8 mouse cellular contexts compared by ENCODE assay signal in the genomic region with DNA sequence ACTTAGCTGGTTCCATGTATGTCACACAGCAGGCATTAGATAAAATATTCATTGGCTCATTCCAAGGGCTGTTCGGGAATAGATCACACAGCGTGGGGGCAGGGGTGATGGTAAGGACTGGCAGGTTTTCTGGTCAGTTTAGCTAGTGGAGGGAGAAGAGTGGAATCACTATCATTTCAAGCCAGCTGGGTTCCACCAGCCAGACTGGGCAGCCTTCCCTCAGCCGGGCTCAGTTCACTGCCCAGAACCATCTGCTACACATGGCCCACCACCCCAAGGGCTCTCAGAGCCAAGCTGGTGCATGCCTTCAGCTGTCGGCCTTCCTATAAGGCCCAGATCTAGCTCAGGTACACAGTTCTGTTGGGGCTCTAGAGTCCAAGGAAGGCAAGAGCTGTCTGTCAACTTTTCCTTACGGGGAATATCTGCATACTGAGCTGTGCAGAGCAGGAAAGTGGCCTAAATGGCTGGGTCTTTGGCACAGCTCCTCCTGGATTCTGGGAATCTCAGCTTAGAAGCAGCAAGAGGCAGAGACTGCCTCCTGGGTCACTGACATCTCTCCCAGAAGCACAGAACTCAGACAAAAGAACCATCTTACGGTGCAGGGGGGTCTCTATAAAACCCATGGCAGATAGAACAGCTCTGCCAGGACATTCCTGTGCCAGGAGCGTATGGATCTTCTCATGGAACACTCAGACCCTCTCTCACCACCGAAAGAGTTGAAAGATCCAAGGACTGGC. TPM values are rescaled to one million over a fixed set of nuclear protein-coding genes. Genes with fewer than 3 reads are reported as not detected.
DNase-seq lines count a peak whose midpoint lies in the region; ATAC-seq and TF ChIP-seq lines count a peak whose summit lies in the region.

No protein-coding gene starts in this region.

- DNase-seq in adrenal gland, postnatal 25 days, result peak; percentile 8
- no peak for DNase-seq in adrenal gland, adult 8-10 months
- DNase-seq in neural tube, embryonic 11.5 days (ENCODE audit: low spot score), result no peak
- DNase-seq in neural tube, embryonic 10.5 days (ENCODE audit: extremely low spot score, low spot score), result no peak
- peak; percentile 76 for DNase-seq in hindbrain, postnatal 0 days (ENCODE audit: low spot score)
- no peak for DNase-seq in spleen, adult 12 weeks (ENCODE audit: low spot score)
- no peak for DNase-seq in urinary bladder, postnatal 10 days (ENCODE audit: low spot score)

- H3K9me3 ChIP-seq in neural tube, embryonic 11.5 days (ENCODE audit: control insufficient read depth, low read length), result no peaks in the 10 kb centered on the region
- H3K9me3 ChIP-seq in hindbrain, postnatal 0 days (ENCODE audit: low read length), result no peaks in the 10 kb centered on the region
- H3K9me3 ChIP-seq in neural tube, embryonic 15.5 days (replicated peaks), result no peaks in the 10 kb centered on the region

- no peak for TF ChIP-seq CTCF in hindbrain, postnatal 0 days (IDR thresholded peaks at IDR 0.05; ENCODE audit: low read depth)

- WGBS in neural tube, embryonic 11.5 days, result 43% methylated on average over 8 of the region's 8 CpGs
- WGBS in hindbrain, postnatal 0 days, result 15% methylated on average over 8 of the region's 8 CpGs
- WGBS in neural tube, embryonic 15.5 days, result 15% methylated on average over 8 of the region's 8 CpGs

- H3K4me1 ChIP-seq in neural tube, embryonic 11.5 days (ENCODE audit: control insufficient read depth, insufficient read depth, low read length), result peaks cover 8% of the 10 kb centered on the region
- H3K4me1 ChIP-seq in hindbrain, postnatal 0 days (ENCODE audit: insufficient read depth, low read length), result 0 out of 2 replicates have a peak, but pooled peaks cover 5% of the 10 kb centered on the region
- peaks cover 48% of the 10 kb centered on the region for H3K4me1 ChIP-seq in neural tube, embryonic 15.5 days

- peak overlapping the region; percentile 84 for H3K9ac ChIP-seq in neural tube, embryonic 11.5 days (ENCODE audit: low read length)
- peak overlapping the region; percentile 92 for H3K9ac ChIP-seq in hindbrain, postnatal 0 days (replicated peaks; ENCODE audit: low read length)
- H3K9ac ChIP-seq in neural tube, embryonic 15.5 days (replicated peaks), result peak overlapping the region; percentile 85

- 0 out of 2 replicates have a peak overlapping the region, but pooled peaks have one; percentile 34 for H3K27ac ChIP-seq in neural tube, embryonic 11.5 days (ENCODE audit: low read depth, low read length)
- H3K27ac ChIP-seq in hindbrain, postnatal 0 days, result peak overlapping the region; percentile 92
- H3K27ac ChIP-seq in neural tube, embryonic 15.5 days (replicated peaks), result peak overlapping the region; percentile 90

- H3K27me3 ChIP-seq in neural tube, embryonic 11.5 days (ENCODE audit: control insufficient read depth, insufficient read depth, low read length), result no peaks in the 10 kb centered on the region
- H3K27me3 ChIP-seq in hindbrain, postnatal 0 days (ENCODE audit: insufficient read depth, low read length), result no peaks in the 10 kb centered on the region
- no peaks in the 10 kb centered on the region for H3K27me3 ChIP-seq in neural tube, embryonic 15.5 days (replicated peaks)

- H3K36me3 ChIP-seq in neural tube, embryonic 11.5 days (ENCODE audit: control insufficient read depth, insufficient read depth, low read length), result no peaks in the 10 kb centered on the region
- no peaks in the 10 kb centered on the region; the same call in 1 of the 2 replicates for H3K36me3 ChIP-seq in hindbrain, postnatal 0 days (ENCODE audit: insufficient read depth, low read length)
- H3K36me3 ChIP-seq in neural tube, embryonic 15.5 days, result peaks cover 18% of the 10 kb centered on the region

- no peak for ATAC-seq in neural tube, embryonic 11.5 days (ENCODE audit: insufficient read depth, low FRiP score, low TSS enrichment)
- peak; percentile 61 for ATAC-seq in hindbrain, postnatal 0 days
- peak; percentile 15; the same call in 1 of the 2 replicates for ATAC-seq in neural tube, embryonic 15.5 days (ENCODE audit: low FRiP score)

- H3K4me2 ChIP-seq in neural tube, embryonic 11.5 days (ENCODE audit: low read depth), result peak overlapping the region; percentile 100
- H3K4me2 ChIP-seq in hindbrain, postnatal 0 days (ENCODE audit: low read depth, low read length), result peak overlapping the region; percentile 91
- H3K4me2 ChIP-seq in neural tube, embryonic 15.5 days, result peak overlapping the region; percentile 74

- peak overlapping the region; percentile 75 for H3K4me3 ChIP-seq in neural tube, embryonic 11.5 days (ENCODE audit: low read depth, low read length)
- peak overlapping the region; percentile 85 for H3K4me3 ChIP-seq in hindbrain, postnatal 0 days (ENCODE audit: low read length)
- H3K4me3 ChIP-seq in neural tube, embryonic 15.5 days (replicated peaks), result peak overlapping the region; percentile 76

RNA-seq across cellular contexts. Expression of a gene that starts 1.5 kb away (rescaled TPM):
- total RNA-seq in adrenal gland, postnatal 25 days (2021), result 187 and 192 TPM in 2 replicates
- total RNA-seq in adrenal gland, adult 8-10 months (2022), result 100 to 1,000 TPM; 137 to 199 (median 157) TPM
- 78.2 and 79.1 TPM in 2 replicates for polyA plus RNA-seq in neural tube, embryonic 11.5 days (2014; fragmentation: Nextera tagmentation; extraction: Ambion mirVana)
- 243 and 269 TPM in 2 replicates for total RNA-seq in hindbrain, postnatal 0 days (2014; rRNA removed)
- 57.3 and 57.8 TPM in 2 replicates for polyA plus RNA-seq in hindbrain, postnatal 0 days (2015; fragmentation: Nextera tagmentation; extraction: Ambion mirVana)
- polyA plus RNA-seq in neural tube, embryonic 15.5 days (2015; fragmentation: Nextera tagmentation; extraction: Ambion mirVana), result 57.6 and 62.6 TPM in 2 replicates

RNA-seq across cellular contexts. Expression of a gene that starts 32.3 kb away (rescaled TPM):
- total RNA-seq in adrenal gland, postnatal 25 days (2021), result 222 and 237 TPM in 2 replicates
- 100 to 1,000 TPM; 141 to 205 (median 168) TPM for total RNA-seq in adrenal gland, adult 8-10 months (2022)
- polyA plus RNA-seq in neural tube, embryonic 11.5 days (2014; fragmentation: Nextera tagmentation; extraction: Ambion mirVana), result 337 and 365 TPM in 2 replicates
- total RNA-seq in hindbrain, postnatal 0 days (2014; rRNA removed), result 107 and 129 TPM in 2 replicates
- polyA plus RNA-seq in hindbrain, postnatal 0 days (2015; fragmentation: Nextera tagmentation; extraction: Ambion mirVana), result 651 and 656 TPM in 2 replicates
- 474 and 561 TPM in 2 replicates for polyA plus RNA-seq in neural tube, embryonic 15.5 days (2015; fragmentation: Nextera tagmentation; extraction: Ambion mirVana)

Comparison
In these comparisons a context has a peak if more than half of its experiments do, and no peak if none do; other contexts are left out.
1. DNase-seq: peak in adrenal gland, postnatal 25 days (single experiment) and hindbrain, postnatal 0 days (single experiment); none in adrenal gland, adult 8-10 months (single experiment), neural tube, embryonic 11.5 days (single experiment), neural tube, embryonic 10.5 days (single experiment), spleen, adult 12 weeks (single experiment) and urinary bladder, postnatal 10 days (single experiment).
2. H3K27ac ChIP-seq: peak in every context shown above with its lines; median percentile 92 in hindbrain, postnatal 0 days; 90 in neural tube, embryonic 15.5 days; 34 in neural tube, embryonic 11.5 days.
3. Peak in every context shown above with its lines, with median percentiles within 50 percentile points of each other: H3K4me2 ChIP-seq, H3K4me3 ChIP-seq and H3K9ac ChIP-seq.